Mouse (Mus musculus) erythroblast, embryonic 14.5 days (primary cell): ENCODE measurements around the gene Racgap1. TPM values are rescaled to one million over a fixed set of nuclear protein-coding genes. Genes with fewer than 3 reads are reported as not detected.

ENCODE experiments used
- H3K27me3 ChIP-seq: 2 replicates; pipeline ENCODE4 v1.6.1; 2012; ENCODE audit warnings: inconsistent platforms; ENCODE audit not compliant: control insufficient read depth
- H3K36me3 ChIP-seq: 2 replicates; pipeline ENCODE4 v1.6.1; 2012; ENCODE audit warnings: mild to moderate bottlenecking, inconsistent platforms; ENCODE audit not compliant: control insufficient read depth
- H3K4me1 ChIP-seq: 2 replicates; pipeline ENCODE4 v1.6.1; 2012; ENCODE audit warnings: inconsistent platforms; ENCODE audit not compliant: control insufficient read depth
- H3K4me3 ChIP-seq: replicated peaks from 2 replicates; pipeline ENCODE3; 2012; ENCODE audit warnings: moderate library complexity, mild to moderate bottlenecking, inconsistent platforms
- H3K9me3 ChIP-seq: 2 replicates; pipeline ENCODE4 v1.6.1; 2012; ENCODE audit warnings: low read length, inconsistent platforms, mixed read lengths; ENCODE audit not compliant: control insufficient read depth
- GATA1 ChIP-seq: IDR thresholded peaks from 2 replicates; pipeline ENCODE4 v1.6.1; 2012; ENCODE audit warnings: low read length, inconsistent platforms, mixed read lengths
- TAL1 ChIP-seq: IDR thresholded peaks from 3 replicates; pipeline ENCODE4 v1.6.1; 2012; ENCODE audit warnings: low read length, inconsistent platforms, mixed read lengths
- polyA plus RNA-seq: library from polyadenylated mRNA; stranded (reverse); fragments of >175 nt; gene quantifications from 2 replicates; pipeline ENCODE4 v1.2.3, GENCODE M21; 2012

The Racgap1 gene
- polyA plus RNA-seq, result 2.5 and 4.0 TPM in 2 replicates

- Histone ChIP-seq H3K27me3 (peaks cover 43% of the 10 kb centered on the region), H3K9me3 (peaks cover 7% of the 10 kb centered on the region), H3K4me3 (peak within 1 kb of the TSS; percentile 90), H3K36me3 (peaks cover 37% of the 10 kb centered on the region), H3K4me1 (peaks cover 58% of the 10 kb centered on the region)
- TF ChIP-seq GATA1 (no peak), TAL1 (no peak)
These were observed at the start of gene Racgap1 for GRCm38 (mm10) chr15:99651163-99651872. Racgap1 (minus strand) TSS chr15:99651656.

- H3K36me3 ChIP-seq, result peaks cover 13% of the 10 kb centered on the region
- H3K4me3 ChIP-seq, result no peak overlapping the region
- H3K27me3 ChIP-seq, result peaks cover 27% of the 10 kb centered on the region
- peaks cover 36% of the 10 kb centered on the region for H3K4me1 ChIP-seq
- H3K9me3 ChIP-seq, result no peaks in the 10 kb centered on the region
- no peak for TF ChIP-seq GATA1
- TF ChIP-seq TAL1, result no peak
These were observed 49.0 kb upstream of the Racgap1 start for GRCm38 (mm10) chr15:99700219-99701106.

- Histone ChIP-seq H3K9me3 (no peaks in the 10 kb centered on the region), H3K27me3 (peaks cover 31% of the 10 kb centered on the region), H3K4me3 (no peak overlapping the region), H3K36me3 (peaks cover 12% of the 10 kb centered on the region), H3K4me1 (peaks cover 36% of the 10 kb centered on the region)
- TF ChIP-seq GATA1, result no peak
- TF ChIP-seq TAL1, result no peak
These were observed 48.3 kb upstream of the Racgap1 start for GRCm38 (mm10) chr15:99699715-99700114.

- peaks cover 4% of the 10 kb centered on the region for H3K36me3 ChIP-seq
- H3K4me3 ChIP-seq, result no peak overlapping the region
- no peaks in the 10 kb centered on the region for H3K9me3 ChIP-seq
- H3K27me3 ChIP-seq, result peaks cover 31% of the 10 kb centered on the region
- no peak for TF ChIP-seq GATA1
- no peak for TF ChIP-seq TAL1
- H3K4me1 ChIP-seq, result peaks cover 31% of the 10 kb centered on the region
These were observed 47.2 kb upstream of the Racgap1 start for GRCm38 (mm10) chr15:99698533-99699085.

- Histone ChIP-seq H3K4me1 (peaks cover 19% of the 10 kb centered on the region), H3K27me3 (peaks cover 34% of the 10 kb centered on the region), H3K9me3 (no peaks in the 10 kb centered on the region), H3K36me3 (no peaks in the 10 kb centered on the region), H3K4me3 (no peak overlapping the region)
- TF ChIP-seq GATA1, result no peak
- TF ChIP-seq TAL1, result 0 out of 3 replicates have a peak, but pooled peaks have one; percentile 4
These were observed 45.9 kb upstream of the Racgap1 start for GRCm38 (mm10) chr15:99697309-99697708.

GRCm38 (mm10) chr15:99691976-99692375 lies 40.5 kb upstream of the Racgap1 start:
- Histone ChIP-seq H3K27me3 (peaks cover 39% of the 10 kb centered on the region), H3K4me3 (no peak overlapping the region), H3K9me3 (no peaks in the 10 kb centered on the region), H3K4me1 (no peaks in the 10 kb centered on the region; the same call in 1 of the 2 replicates), H3K36me3 (no peaks in the 10 kb centered on the region)
- TF ChIP-seq TAL1 (no peak), GATA1 (no peak)

- H3K4me3 ChIP-seq, result no peak overlapping the region
- H3K4me1 ChIP-seq, result no peaks in the 10 kb centered on the region; the same call in 1 of the 2 replicates
- peaks cover 30% of the 10 kb centered on the region for H3K27me3 ChIP-seq
- H3K9me3 ChIP-seq, result no peaks in the 10 kb centered on the region
- TF ChIP-seq GATA1 (no peak), TAL1 (no peak)
- H3K36me3 ChIP-seq, result no peaks in the 10 kb centered on the region
These were observed 39.5 kb upstream of the Racgap1 start for GRCm38 (mm10) chr15:99690924-99691323.

- no peak for TF ChIP-seq TAL1
- no peak for TF ChIP-seq GATA1
- H3K9me3 ChIP-seq, result no peaks in the 10 kb centered on the region
- H3K4me1 ChIP-seq, result no peaks in the 10 kb centered on the region; the same call in 1 of the 2 replicates
- H3K27me3 ChIP-seq, result peaks cover 25% of the 10 kb centered on the region
- H3K36me3 ChIP-seq, result no peaks in the 10 kb centered on the region
- H3K4me3 ChIP-seq, result no peak overlapping the region
These were observed 37.3 kb upstream of the Racgap1 start for GRCm38 (mm10) chr15:99688712-99689111.

- Histone ChIP-seq H3K4me1 (no peaks in the 10 kb centered on the region; the same call in 1 of the 2 replicates), H3K4me3 (no peak overlapping the region), H3K36me3 (no peaks in the 10 kb centered on the region), H3K27me3 (peaks cover 21% of the 10 kb centered on the region), H3K9me3 (no peaks in the 10 kb centered on the region)
- no peak for TF ChIP-seq TAL1
- no peak for TF ChIP-seq GATA1
These were observed 32.7 kb upstream of the Racgap1 start for GRCm38 (mm10) chr15:99684156-99684555.
